Mouse (Mus musculus) gastrocnemius, adult 8-10 months (tissue): Measurements from ENCODE around the gene Fcf1. TPM values are rescaled to one million over a fixed set of nuclear protein-coding genes. Genes with fewer than 3 reads are reported as not detected.

Source experiments
- DNase-seq, 2 experiments: peaks; one replicate each; pipeline ENCODE4 v3.0.0; 2022; ENCODE audit warnings: low spot score in 2 of 2
- total RNA-seq, 4 experiments: library from RNA; stranded (reverse); gene quantifications; 2 replicates each; pipeline ENCODE4 v1.2.4; 2022

The Fcf1 gene
- total RNA-seq, 4 experiments from 2014 or later = 26.7 to 29.8 (median 28.0) TPM

GRCm38 (mm10) chr12:84962606-84963005 is 8.1 kb upstream of the Fcf1 start:
- no peak for DNase-seq

- no peak for DNase-seq
These were observed 1.7 kb upstream of the Fcf1 start for GRCm38 (mm10) chr12:84968831-84969655.

- no peak for DNase-seq
These were observed 855 bp upstream of the Fcf1 start for GRCm38 (mm10) chr12:84969656-84970427.

GRCm38 (mm10) chr12:84979264-84979862 is 8.7 kb downstream of the Fcf1 start:
- no peak for DNase-seq

GRCm38 (mm10) chr12:84989456-84989855 is 18.8 kb downstream of the Fcf1 start:
- no peak for DNase-seq

GRCm38 (mm10) chr12:84995112-84995761 is 24.5 kb downstream of the Fcf1 start:
- no peak for DNase-seq

GRCm38 (mm10) chr12:84996083-84996496 is 25.4 kb downstream of the Fcf1 start, which contains the start of gene Ylpm1:
Gene Ylpm1 (plus strand): TSS chr12:84996321.
- DNase-seq = peak; percentile 91 to 96

GRCm38 (mm10) chr12:84996501-84997398 is 26.1 kb downstream of the Fcf1 start:
- DNase-seq = peak in 1 of 2 experiments; percentile 39

GRCm38 (mm10) chr12:84999053-84999452 is 28.4 kb downstream of the Fcf1 start:
- no peak for DNase-seq

GRCm38 (mm10) chr12:85006206-85006605 is 35.5 kb downstream of the Fcf1 start:
- no peak for DNase-seq

- no peak for DNase-seq
These were observed 36.3 kb downstream of the Fcf1 start for GRCm38 (mm10) chr12:85007021-85007420.

GRCm38 (mm10) chr12:85009776-85010175 is 39.1 kb downstream of the Fcf1 start:
- DNase-seq = no peak

GRCm38 (mm10) chr12:85010541-85010940 is 39.8 kb downstream of the Fcf1 start:
- no peak for DNase-seq

GRCm38 (mm10) chr12:85012185-85012584 is 41.5 kb downstream of the Fcf1 start:
- no peak for DNase-seq

GRCm38 (mm10) chr12:85022071-85022470 is 51.4 kb downstream of the Fcf1 start:
- DNase-seq = no peak

- DNase-seq = no peak
These were observed 62.0 kb downstream of the Fcf1 start for GRCm38 (mm10) chr12:85032710-85033109.
